Mouse (Mus musculus) testis, adult 2 months (tissue): ENCODE data around the gene Ptpra. TPM values are rescaled to one million over a fixed set of nuclear protein-coding genes. Genes with fewer than 3 reads are reported as not detected.
"Not testable (repeated sequence)": the region's sequence is repeated elsewhere in the genome, so short reads cannot be mapped to it uniquely, and the experiment has no call there.

Experiments used
- H3K27ac ChIP-seq: fragments of 200-500 bp; 2 replicates; pipeline ENCODE4 v1.5.1; 2012; ENCODE audit warnings: low read depth, low read length; ENCODE audit not compliant: control insufficient read depth, insufficient read depth
- H3K27me3 ChIP-seq: fragments of 200-500 bp; 2 replicates; pipeline ENCODE4 v1.6.1; 2012; ENCODE audit warnings: mild to moderate bottlenecking, low read length, moderate library complexity; ENCODE audit not compliant: control insufficient read depth, insufficient read depth
- H3K36me3 ChIP-seq: fragments of 200-500 bp; 2 replicates; pipeline ENCODE4 v1.6.1; 2012; ENCODE audit warnings: mild to moderate bottlenecking, low read length; ENCODE audit not compliant: control insufficient read depth, insufficient read depth
- H3K4me1 ChIP-seq: fragments of 200-500 bp; 2 replicates; pipeline ENCODE4 v1.6.1; 2012; ENCODE audit warnings: low read length; ENCODE audit not compliant: control insufficient read depth, insufficient read depth
- H3K4me3 ChIP-seq: fragments of 200-500 bp; 2 replicates; pipeline ENCODE4 v1.5.1; 2012; ENCODE audit warnings: low read depth, mild to moderate bottlenecking, low read length, moderate library complexity, mixed read lengths; ENCODE audit not compliant: control insufficient read depth
- CTCF ChIP-seq: fragments of 200-500 bp; IDR thresholded peaks from 2 replicates; pipeline ENCODE4 v1.5.1; 2012; ENCODE audit warnings: low read depth, mild to moderate bottlenecking, inconsistent platforms, low read length, moderate library complexity; ENCODE audit not compliant: control insufficient read depth, insufficient read depth, insufficient replicate concordance
- POLR2A ChIP-seq: fragments of 200-500 bp; IDR thresholded peaks from 2 replicates; pipeline ENCODE4 v1.6.1; 2012; ENCODE audit warnings: low read depth, mild to moderate bottlenecking, inconsistent platforms, low read length, moderate library complexity; ENCODE audit not compliant: control insufficient read depth
- polyA plus RNA-seq: library from polyadenylated mRNA; depleted of rRNA; stranded (reverse); fragments of >200 nt; gene quantifications from 2 replicates; pipeline ENCODE4 v1.2.3, GENCODE M21; 2012

Ptpra gene
- polyA plus RNA-seq, 1 experiment = 11.6 TPM

- TF ChIP-seq CTCF (no peak), POLR2A (no peak)
- no peaks in the 10 kb centered on the region for H3K4me1 ChIP-seq
- no peak overlapping the region for H3K4me3 ChIP-seq
- no peak overlapping the region for H3K27ac ChIP-seq
- no peaks in the 10 kb centered on the region for H3K27me3 ChIP-seq
- no peaks in the 10 kb centered on the region for H3K36me3 ChIP-seq
Measured at GRCm38 (mm10) chr2:130513907-130514306, 63.8 kb downstream of the Ptpra start.

GRCm38 (mm10) chr2:130515791-130516190 is 65.7 kb downstream of the Ptpra start:
- H3K36me3 ChIP-seq = no peaks in the 10 kb centered on the region
- TF ChIP-seq POLR2A = no peak
- TF ChIP-seq CTCF = no peak
- H3K4me3 ChIP-seq = no peak overlapping the region
- no peaks in the 10 kb centered on the region for H3K4me1 ChIP-seq
- no peak overlapping the region for H3K27ac ChIP-seq
- H3K27me3 ChIP-seq = no peaks in the 10 kb centered on the region

DNA sequence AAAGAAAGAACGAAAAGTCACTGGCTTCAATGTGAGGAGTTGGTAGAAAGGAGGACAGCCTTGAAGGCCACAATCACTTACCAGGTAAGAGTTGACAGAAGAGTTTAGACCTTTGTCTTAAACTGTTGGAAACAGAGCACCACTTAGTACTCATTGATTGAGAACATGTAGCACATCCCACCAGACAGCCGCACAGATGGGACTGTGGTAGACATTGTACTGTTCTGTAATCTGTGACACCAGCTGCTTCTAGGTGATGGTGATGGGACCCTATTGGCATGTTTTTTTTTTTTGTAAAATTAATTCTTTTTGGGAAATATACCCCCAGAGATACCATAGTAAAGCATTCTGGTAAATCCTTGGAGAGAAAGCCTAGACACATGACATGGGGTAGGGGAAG is 71.8 kb downstream of the Ptpra start:
- Histone ChIP-seq H3K36me3 (no peaks in the 10 kb centered on the region), H3K4me3 (no peak overlapping the region), H3K27ac (no peak overlapping the region), H3K27me3 (no peaks in the 10 kb centered on the region), H3K4me1 (no peaks in the 10 kb centered on the region)
- TF ChIP-seq POLR2A (no peak), CTCF (no peak)

DNA sequence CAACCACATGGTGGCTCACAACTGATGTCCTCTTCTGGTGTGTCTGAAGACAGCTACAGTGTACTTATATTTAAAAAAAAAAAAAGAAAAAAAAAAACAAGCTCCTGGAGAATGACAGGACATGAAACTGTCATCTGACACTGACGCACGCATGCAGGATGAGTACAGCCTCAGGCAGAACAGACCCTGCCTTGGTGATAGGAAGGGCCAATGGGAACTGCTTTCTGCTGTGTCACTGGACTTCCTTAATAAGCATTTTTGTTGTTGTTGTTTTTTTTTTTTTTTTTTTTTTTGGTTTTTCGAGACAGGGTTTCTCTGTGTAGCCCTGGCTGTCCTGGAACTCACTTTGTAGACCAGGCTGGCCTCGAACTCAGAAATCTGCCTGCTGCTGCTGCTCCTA is 75.4 kb downstream of the Ptpra start:
- H3K36me3 ChIP-seq, H3K4me1 ChIP-seq, H3K4me3 ChIP-seq, H3K27me3 ChIP-seq, H3K27ac ChIP-seq: not testable (repeated sequence)

DNA sequence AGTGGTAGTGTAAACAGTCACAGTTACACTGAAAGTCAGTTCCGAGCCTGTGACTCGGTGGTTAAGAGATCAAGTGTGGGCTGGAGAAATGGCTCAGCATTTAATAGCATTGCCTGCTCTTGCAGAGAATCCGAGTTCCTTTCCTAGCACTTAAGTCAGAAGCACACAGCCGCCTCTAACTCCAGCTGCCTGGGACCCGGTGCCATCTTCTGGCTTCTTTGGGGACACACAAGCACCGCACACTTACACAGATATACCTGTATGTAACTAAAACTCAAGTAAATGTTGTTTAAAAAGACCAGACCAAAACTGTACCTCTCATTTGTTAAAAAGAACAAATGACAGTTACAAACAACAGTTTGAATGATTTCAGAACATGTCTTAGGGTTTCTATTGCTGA is 78.4 kb downstream of the Ptpra start:
- H3K27me3 ChIP-seq = no peaks in the 10 kb centered on the region
- no peak overlapping the region for H3K4me3 ChIP-seq
- no peak overlapping the region for H3K27ac ChIP-seq
- TF ChIP-seq CTCF = no peak
- no peak for TF ChIP-seq POLR2A
- H3K36me3 ChIP-seq = no peaks in the 10 kb centered on the region
- H3K4me1 ChIP-seq = no peaks in the 10 kb centered on the region

- Histone ChIP-seq H3K27me3 (no peaks in the 10 kb centered on the region), H3K4me1 (no peaks in the 10 kb centered on the region), H3K36me3 (no peaks in the 10 kb centered on the region), H3K27ac (no peak overlapping the region), H3K4me3 (no peak overlapping the region)
- TF ChIP-seq CTCF (no peak), POLR2A (no peak)
Measured at GRCm38 (mm10) chr2:130529290-130529689, 79.2 kb downstream of the Ptpra start.

GRCm38 (mm10) chr2:130529925-130530324 is 79.8 kb downstream of the Ptpra start:
- H3K36me3 ChIP-seq = no peaks in the 10 kb centered on the region
- H3K27ac ChIP-seq = no peak overlapping the region

GRCm38 (mm10) chr2:130532201-130532600 is 82.1 kb downstream of the Ptpra start:
- H3K36me3 ChIP-seq = no peaks in the 10 kb centered on the region
- no peak overlapping the region for H3K4me3 ChIP-seq
- H3K27me3 ChIP-seq = no peaks in the 10 kb centered on the region
- H3K4me1 ChIP-seq = no peaks in the 10 kb centered on the region
- TF ChIP-seq CTCF = no peak
- TF ChIP-seq POLR2A = no peak
- no peak overlapping the region for H3K27ac ChIP-seq

More at GRCm38 (mm10) chr2:130529925-130530324, 79.8 kb downstream of the Ptpra start:
- Histone ChIP-seq H3K4me1 (no peaks in the 10 kb centered on the region), H3K27me3 (no peaks in the 10 kb centered on the region), H3K4me3 (no peak overlapping the region)
- no peak for TF ChIP-seq CTCF
- TF ChIP-seq POLR2A = no peak
